Mouse (Mus musculus) thymus, postnatal 4 days (tissue): Measurements from ENCODE around the gene Mid1.

ENCODE experiments used
- DNase-seq: peaks from one replicate; pipeline ENCODE4 v3.0.0; 2021

The Mid1 gene

DNA sequence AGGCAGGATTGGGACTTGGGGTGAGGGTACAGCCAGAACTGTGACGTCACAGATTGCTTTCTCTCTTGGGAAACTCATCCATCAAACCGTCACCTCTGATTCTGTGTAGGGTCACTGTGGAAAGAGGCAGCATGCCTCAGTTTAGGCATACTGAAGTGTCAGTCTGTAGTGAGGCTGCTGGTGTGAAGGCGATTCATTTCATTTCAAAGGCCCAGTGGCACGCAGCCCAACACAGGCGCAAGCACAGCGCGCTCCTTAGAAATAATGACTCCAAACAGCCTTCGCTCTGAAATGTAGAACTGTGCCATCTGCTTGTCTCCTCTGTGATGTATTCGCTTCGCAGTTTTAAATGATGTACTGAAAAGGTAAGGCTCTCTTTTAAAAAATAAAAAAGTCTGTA is 141.9 kb downstream of the Mid1 start:
- no peak for DNase-seq

DNA sequence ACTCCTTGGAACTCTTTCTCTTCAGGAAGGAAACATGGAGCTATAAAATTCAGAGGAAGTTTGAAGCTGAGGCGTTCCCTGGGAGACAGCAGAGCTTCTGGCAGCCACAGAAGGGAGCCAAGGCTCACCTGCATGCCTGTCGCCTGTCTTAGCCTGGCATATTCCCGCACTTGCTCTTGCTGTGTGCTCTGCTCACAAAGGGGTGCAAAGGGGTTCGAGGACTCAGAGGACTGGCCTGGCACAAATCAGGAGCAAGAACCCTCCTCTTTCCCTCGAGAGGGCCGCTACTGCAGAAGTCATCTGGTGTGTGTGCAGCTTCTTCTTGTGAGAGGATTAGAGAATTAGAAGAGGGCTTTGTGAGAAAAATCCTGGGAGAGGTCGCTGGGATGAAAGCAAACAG is 142.7 kb downstream of the Mid1 start:
- peak; percentile 12 for DNase-seq

DNA sequence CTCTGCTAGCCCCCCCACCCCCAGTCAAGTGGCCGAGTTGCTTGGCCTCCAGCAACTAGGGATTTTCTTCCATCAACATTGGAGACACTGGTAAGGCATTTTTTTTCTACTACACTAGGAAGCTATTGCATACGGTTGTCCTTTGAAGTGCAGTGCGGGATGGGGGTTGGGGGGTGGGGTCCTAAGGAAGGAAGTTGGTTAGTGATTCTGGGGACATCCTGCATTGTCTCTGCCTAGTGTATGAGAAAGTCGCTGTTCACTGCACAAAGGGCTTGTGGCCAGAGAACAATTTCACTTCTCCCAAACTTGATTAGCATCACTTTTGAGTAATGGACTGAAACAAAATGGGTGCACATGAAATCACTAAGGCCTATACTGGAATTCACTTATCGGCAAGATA is 143.1 kb downstream of the Mid1 start:
- peak; percentile 12 for DNase-seq

DNA sequence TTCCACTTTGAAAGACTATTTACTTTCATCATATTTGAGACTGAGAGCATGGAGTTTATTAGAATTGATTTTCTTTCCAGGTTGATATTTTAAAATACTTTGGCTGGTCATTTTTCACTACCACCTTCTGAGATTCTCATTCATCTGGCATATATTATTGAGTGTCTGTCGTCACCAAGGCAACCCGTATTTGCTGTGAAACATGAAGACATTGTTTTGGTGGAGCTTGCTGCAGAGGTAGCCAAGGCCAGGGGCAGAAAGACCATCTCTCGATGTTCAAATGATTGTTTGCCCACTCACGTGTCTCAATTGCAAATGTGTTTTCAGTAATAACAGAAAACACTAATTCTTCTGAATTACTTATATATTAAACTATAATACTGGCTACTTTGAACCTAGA is 145.1 kb downstream of the Mid1 start:
- DNase-seq = no peak

DNA sequence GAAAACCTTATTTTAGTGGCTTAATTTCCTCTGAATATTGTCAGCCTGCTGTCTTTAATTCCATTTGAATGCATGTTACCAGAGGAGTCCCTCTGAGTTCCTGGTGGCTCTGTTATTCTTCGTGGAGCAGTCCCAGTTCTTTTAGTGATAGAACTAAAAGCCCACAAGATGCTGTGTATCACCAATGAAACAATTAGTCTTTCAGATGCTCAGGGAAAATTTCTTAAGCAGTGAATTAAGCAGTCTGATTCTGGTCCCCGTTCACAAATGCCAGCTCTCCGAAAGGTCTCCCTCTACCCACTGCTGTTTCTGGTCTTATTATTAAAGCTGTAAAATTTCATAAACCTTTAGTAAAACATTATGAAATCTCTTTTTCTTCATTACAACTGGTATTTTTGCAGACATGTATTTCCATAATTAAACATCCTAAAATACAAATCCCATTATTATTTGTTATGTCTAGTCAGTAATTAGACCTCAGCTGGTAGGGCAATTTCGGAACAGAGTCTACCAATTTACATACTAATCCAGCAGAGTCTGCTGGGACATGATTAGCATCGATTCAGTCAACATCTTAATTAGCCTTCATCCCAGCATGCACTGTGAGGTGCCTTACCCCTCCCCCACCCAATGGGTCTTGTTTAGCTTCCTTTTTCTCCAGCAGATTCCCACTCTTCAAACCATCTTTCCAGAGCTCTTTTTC is 153.1 kb downstream of the Mid1 start:
- DNase-seq = no peak

DNA sequence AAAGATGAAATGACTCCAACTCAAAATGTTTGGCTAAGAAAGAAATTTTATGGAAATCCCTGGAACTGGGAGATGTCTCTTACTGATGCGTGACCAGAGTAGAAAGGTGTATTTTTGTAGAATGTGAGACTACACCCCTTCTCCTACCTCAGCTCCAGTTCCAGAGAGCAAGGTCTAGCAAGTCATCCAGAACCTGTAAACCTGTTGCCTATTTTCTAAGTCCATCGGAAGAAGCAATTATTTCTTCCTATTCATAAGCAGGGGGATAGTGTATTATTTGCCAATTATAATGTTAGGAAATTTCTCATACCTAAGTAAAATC is 153.6 kb downstream of the Mid1 start:
- DNase-seq = no peak

DNA sequence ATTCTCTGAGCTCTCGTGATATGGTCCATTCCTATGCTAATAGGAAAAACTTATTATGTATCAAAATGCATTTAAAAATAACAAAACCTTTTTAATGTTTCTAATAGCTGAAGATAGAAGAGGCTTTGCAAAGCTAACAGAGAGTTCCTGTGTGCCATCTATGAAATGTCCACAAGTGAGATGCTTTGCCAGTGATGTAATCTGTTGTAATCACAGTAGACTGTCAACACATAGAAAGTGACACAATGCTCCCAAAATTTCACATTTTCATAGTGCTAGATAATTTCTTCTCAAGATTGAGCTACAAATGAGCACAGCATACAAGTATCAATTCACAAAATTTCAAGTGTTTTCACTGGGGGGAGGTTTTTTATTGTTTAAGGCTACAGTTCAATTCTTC is 158.3 kb downstream of the Mid1 start:
- no peak for DNase-seq

DNA sequence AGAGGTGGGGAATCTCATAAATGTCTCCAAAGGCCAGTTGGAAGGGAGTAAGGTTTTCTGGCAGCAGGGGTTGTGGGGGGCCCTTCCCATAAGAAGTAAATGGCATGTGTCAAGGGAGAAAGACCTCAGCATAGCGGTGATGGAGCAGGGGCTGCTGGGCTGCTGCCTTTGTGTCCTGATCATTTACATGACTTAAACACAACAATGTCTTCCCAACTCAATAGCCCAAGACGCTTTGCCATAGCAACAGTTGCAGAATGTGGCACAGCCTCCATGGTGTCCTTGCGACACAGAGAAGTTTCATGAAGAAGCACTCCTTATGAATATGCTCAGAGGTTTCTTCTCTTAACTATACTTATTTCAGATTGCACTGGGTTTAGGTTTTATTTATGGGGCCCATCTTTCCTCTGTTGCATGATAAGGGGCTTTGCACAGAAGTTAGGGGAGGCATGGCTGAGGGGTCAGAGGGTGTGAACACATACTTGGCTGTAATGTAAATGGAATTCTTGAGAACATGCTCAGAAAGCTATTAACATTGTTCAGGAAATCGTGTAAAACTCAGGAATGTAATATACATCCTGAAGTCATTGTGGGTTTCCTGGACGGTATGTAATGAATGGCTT is 159.3 kb downstream of the Mid1 start:
- no peak for DNase-seq

DNA sequence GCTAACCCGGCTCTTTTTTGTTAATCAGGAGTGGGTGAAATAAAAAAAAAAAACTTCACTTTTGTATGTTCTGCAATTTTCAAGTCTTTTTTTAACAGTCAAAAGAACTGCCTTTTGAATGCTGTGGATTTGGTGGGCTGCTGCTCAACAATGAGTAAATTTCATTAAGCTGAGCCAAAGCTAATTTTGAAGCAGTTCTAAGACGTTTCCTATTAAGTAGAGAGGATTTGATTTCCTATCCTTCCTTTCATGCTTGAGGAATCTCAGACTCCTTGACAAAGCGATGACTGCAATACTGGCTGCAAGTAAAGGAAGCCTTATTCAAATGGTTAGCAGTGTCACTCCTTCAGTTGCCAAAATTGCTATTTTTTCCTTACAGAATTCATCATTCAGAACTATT is 161.2 kb downstream of the Mid1 start:
- DNase-seq = no peak

DNA sequence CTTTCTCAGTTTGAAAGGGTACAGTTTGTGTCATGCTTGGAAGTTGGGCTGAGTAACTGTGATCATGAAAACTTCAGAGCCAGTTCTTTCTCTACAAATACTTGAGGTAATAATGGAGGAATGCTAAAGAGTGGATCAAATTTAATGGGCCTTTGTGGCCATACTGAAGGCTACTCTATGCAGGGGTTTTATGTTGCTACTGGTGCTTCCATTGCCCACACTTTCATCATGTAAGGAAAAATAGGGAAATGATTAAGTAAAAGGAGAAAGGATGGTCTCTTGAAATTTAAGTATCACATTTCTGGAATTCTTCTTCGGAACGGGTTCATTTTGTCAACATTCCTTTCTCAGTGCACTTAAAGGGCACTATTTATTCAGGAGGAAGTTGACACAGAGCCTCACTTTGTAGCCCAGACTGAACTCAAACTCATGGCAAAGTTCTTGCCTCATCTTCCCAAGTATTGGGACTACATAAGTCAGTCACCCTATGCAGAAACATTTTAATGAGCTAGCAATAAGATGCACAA is 176.3 kb downstream of the Mid1 start:
- no peak for DNase-seq

DNA sequence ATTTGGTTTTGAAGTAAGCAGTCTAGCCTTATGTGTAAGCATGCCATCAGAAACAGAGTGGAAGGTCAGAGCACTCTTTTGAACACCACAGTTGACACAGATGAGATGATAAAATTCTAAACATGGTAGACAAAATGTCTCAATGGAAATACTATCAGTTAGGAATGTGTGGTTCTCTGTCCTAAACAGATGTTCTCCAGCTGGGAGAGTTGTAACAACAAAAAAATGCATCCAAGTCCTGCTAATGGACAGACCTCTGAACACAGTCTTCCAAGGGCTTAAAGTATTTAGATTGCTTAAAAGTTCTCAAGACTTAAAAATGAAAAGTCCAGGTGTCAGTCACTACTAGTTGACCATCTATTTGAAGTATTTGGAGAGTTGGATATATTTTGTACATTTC is 177.4 kb downstream of the Mid1 start:
- no peak for DNase-seq

DNA sequence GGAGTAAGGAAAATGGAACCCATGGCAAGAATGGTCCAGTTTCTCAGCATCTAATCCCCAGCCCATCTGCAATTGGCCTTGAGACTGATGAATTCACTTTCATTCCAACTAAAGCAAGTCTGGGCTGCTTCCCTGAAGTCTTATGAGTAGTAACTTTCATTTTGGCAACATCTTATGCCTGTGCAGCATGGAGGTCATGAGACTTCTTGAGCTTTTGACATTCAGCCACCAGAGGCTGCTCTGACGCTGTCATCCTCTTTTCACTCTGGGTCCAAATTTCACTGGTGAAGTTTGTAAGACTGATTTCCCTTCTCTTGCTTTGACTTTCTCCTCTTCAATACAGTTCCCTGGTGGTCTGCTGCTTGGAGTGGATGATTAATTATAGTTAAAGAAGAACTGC is 177.8 kb downstream of the Mid1 start:
- peak; percentile 47 for DNase-seq

DNA sequence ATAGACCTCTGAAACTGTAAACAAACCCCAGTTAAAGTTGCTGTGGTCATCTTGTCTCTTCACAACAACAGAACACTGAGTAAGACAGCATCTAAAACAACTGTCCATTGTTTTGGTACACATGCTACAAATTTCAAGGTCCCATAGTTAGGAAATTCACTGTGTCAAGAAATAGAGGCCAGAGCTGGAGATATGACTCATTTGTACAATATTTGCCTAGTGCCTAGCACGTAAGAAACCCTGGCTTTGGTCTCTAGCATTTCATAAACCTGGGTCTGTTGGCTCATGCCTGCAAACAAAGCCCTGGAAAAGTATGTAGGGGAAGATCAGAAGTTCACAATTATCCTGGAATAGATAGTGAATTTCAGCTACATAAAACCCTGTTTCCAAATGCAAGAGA is 178.8 kb downstream of the Mid1 start:
- DNase-seq = no peak

DNA sequence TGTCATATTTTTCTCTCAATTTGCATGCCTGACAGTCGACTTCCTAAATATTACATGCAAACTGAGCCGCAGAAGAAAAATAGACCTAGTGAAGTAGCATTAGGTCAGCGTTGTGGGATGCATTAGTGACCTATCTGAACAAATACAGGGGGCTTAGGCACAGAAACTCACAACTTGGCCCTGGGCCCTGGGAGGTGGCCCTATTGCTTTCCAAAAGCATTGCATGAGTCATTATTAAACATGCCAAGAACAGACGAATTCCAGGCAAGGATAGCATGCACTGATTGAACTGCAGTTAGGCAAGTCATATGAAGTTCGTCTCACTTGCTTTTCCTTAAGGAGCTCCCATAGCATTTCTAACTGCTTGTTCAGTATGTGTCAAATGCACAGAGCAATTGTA is 183.2 kb downstream of the Mid1 start:
- no peak for DNase-seq

DNA sequence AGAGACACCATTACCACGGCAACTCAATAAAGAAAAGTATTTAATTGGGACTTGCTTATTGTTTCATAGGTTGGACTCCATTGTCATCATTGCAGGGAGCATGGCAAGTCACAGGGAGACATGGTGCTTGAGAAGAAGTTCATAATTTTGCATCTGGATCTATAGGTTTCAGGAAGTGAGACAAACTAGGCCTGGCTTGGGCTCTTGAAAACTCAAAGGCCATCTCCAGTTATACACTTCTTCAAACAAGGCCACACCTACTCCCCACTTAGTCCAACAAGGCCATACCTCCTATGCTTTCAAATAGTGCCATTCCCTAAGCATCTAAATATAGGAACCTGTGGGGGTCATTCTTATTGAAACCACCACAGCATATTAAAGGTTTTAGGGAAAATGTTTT is 189.5 kb downstream of the Mid1 start:
- no peak for DNase-seq

DNA sequence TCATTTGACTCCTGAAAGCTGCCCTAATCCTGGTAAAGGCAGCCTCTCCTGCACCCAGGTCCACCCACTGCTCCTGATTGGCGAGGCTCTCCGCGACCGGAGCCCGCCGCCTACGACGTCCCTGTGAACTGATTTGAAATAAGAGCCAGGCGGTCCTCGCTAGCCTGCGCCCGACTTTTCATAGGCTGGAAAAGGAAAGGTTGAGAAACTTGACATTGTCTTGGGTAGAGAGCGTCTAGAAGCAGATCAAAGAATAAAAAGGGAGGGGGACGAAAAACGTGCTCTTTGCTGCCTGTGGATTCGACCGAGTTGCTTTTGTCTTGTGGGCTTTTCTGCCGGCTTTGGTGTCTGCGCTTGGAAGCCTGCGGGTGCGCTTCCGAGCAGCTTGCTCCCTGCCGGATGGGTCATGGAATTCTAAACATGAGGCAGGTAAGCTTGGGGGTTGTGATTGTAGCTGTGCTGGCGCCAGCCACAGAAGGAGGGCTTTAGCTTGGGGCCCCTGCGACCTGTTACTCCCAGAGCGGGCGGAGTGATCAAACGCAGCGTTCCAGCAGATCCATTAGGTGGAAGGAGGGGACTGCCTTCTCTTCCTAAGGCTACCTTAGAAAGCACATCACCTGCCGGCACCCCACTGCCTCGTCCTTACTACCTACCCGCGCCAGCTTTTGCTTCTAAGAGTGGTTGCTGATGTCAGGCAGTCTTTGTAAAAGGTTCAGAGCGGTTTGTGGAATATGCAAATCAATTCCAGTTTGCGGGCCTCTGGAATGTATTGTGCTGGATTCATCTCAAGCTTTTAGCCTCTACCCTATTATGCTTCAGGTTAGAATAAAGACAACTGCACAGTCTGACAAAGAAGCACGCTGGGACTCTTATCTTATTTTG is 194.7 kb downstream of the Mid1 start:
- peak; percentile 44 for DNase-seq

DNA sequence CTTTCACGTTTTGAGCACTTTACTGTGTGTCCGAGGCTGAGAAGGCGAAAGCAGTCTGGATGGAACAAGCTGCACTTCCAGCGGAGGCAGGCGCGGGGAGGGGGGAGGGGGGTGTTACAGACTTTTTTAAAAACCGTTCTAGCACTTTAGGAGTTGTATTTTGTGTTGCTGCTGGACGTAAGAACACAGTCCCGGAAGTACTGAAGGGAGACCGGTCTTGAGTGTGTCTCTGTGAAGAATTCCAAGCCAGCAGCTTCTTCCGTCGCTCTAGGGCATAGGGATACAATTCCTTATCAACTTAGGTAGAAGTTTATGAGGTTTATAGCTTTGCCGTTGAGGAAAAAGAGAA is 195.3 kb downstream of the Mid1 start:
- DNase-seq = peak; percentile 15

DNA sequence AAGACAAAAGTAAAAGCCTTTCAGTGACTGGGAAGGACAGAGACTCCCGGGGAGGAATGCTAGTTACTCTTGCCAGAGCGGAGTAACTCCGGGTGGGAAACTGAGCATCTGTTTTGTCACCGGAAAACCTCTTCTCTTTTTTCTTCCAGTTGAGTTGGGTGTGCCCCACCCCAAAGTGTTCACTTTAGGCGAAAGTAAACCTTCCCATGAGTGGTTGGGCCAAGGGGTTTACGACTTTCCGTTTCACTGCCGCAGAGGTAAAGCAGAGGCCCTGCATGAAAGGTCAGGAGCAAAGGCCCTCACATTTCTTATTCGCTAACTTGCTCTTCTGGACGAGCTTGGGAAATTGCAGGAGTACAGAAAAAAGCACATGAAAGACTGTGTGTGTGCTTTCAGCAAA is 195.8 kb downstream of the Mid1 start:
- DNase-seq = peak; percentile 43

DNA sequence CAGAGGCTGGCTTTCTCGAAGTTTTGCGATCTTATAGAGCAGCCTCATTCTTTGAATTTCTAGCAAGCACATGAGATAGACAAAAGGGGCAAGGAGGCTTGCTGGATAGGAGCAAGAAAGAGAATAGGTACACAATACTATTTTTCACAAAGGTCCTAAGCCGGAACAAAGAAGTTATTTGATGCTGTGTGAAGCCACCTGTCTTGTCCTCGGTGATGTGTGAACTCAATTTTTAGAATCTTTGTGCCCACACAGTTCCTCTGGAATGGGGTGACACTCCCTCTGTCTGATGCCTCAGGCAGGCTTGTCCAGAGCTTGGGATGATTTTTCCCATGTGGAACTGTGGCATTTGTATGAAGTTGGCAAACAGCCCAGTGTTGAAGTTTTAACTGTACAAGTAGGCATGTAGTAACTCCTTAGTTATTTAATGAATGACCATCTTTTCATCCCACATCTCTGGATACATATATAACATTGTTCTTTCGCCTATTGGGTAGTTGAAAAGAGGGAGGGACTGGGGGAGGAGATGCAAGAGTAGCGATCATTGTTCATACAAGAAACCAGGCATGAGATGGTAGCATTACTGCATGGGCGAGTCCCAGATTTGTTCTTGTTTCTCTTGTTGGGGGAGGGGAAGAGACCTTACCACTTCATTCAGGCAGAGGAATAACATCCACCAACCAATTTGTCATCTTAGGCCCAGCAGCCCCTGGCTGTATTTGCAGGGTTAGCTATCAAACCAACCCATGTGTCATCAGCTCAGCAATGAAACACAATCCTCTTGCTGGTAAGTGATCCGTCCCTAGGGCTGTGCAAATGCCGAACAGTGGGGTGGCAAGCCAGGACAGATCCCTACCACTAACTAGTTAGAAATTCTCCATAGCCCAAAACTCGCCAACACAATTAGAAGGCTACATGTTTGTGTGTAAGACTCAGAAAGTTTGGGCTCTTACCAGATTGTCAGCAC is 196.5 kb downstream of the Mid1 start:
- no peak for DNase-seq

DNA sequence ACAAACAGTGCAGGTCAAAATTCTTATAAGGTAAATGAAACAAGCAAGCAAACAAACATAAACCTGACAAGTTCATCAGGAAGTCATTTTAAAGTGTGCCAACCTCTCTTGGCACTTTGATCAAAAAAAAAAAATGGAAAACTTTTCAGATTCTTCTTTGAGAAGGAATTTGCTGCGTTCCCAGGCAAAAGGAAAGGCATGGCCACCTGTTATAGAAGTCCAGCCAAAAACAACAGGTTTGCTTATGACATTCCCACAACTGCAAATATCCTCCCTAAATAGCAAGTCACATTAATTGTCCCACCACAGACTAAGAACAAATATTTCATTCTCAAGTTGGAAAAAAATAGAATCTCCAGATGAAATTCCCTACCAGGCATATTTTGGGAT is 197.2 kb downstream of the Mid1 start:
- no peak for DNase-seq

DNA sequence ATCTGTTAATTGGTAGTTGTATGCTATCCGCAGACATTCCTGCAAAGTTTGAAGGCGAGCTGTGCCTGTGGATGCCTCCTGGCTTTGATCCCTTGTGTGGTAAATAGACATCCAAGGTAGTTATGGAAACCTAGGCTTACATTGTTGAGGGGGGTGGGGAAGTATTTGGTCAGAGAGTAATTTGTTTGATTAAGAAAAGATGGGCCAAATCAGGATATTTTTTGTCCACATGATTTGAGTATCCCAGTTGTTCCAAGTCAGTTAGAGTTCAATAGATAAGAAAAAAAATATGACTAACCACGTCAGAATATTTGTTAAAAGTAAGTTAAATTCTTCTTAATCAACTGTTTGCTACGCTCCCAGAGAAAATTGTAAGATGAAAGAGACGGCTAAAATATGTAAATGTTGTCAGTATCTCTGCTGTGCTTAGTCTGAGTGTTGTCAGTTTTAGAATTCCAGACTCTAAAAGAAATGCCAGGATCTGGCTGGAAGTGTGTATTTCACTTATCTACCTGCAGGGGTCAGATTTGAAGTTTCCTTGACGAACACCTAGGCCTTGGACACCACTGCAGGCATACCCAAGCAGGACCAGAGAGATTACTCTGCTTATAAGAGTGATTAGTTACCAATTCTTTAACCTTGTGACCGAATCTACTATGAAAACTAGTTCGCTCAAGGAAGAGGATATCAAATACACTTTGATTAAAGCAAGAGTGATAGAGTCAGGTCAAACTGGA is 198.7 kb downstream of the Mid1 start:
- no peak for DNase-seq

DNA sequence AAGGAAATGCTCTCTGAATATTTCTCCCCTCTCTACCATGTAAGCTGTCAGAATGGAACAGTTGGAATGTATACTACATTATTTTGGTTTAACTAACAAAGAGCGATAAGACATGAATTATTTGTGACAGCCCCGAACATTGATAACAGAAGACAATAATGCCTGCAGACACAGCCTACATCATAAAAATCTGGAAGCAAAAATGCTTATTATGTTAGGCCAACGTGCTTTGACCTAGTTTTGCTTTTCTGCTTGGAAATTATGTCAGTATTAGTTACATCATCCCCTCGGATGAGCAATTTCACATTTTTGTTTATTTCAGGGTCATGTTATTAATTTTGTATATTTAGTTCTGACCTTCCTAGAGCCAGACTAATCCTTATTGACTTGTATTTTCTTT is 205.5 kb downstream of the Mid1 start:
- no peak for DNase-seq
